Mouse (Mus musculus) liver, adult 2 months (tissue): ENCODE data around the gene Gnaq. TPM values are rescaled to one million over a fixed set of nuclear protein-coding genes. Genes with fewer than 3 reads are reported as not detected.

Experiments
- DNase-seq: peaks from one replicate; pipeline ENCODE4 v3.0.0-alpha.2; 2011; ENCODE audit warnings: low read depth, low spot score; ENCODE audit errors: extremely low read depth
- H3K27ac ChIP-seq: fragments of 200-500 bp; replicated peaks from 2 replicates; pipeline ENCODE4 v1.5.1; 2012; ENCODE audit warnings: low read depth, mild to moderate bottlenecking, control low read depth, inconsistent platforms, low read length; ENCODE audit not compliant: insufficient read depth
- H3K27me3 ChIP-seq: fragments of 200-500 bp; 2 replicates; pipeline ENCODE4 v1.6.1; 2012; ENCODE audit warnings: mild to moderate bottlenecking, moderate library complexity, low read length, inconsistent platforms; ENCODE audit not compliant: control insufficient read depth, insufficient read depth
- H3K36me3 ChIP-seq: fragments of 200-500 bp; 2 replicates; pipeline ENCODE4 v1.6.1; 2012; ENCODE audit warnings: low read length, inconsistent platforms; ENCODE audit not compliant: control insufficient read depth, insufficient read depth
- H3K4me1 ChIP-seq: fragments of 200-500 bp; 2 replicates; pipeline ENCODE4 v1.6.1; 2011; ENCODE audit warnings: low read length; ENCODE audit not compliant: control insufficient read depth, insufficient read depth
- H3K4me3 ChIP-seq: fragments of 200-500 bp; 2 replicates; pipeline ENCODE4 v1.5.1; 2011; ENCODE audit warnings: low read depth, mild to moderate bottlenecking, control low read depth, low read length, moderate library complexity; ENCODE audit not compliant: insufficient read depth
- H3K79me2 ChIP-seq: fragments of 200-500 bp; 2 replicates; pipeline ENCODE4 v1.6.1; 2012; ENCODE audit warnings: inconsistent platforms, mild to moderate bottlenecking, low read length, moderate library complexity; ENCODE audit not compliant: control insufficient read depth, insufficient read depth
- H3K9ac ChIP-seq: fragments of 200-500 bp; 2 replicates; pipeline ENCODE4 v1.6.1; 2012; ENCODE audit warnings: low read depth, mild to moderate bottlenecking, control low read depth, inconsistent platforms, low read length
- CTCF ChIP-seq: fragments of 200-500 bp; IDR thresholded peaks from 2 replicates; pipeline ENCODE4 v1.5.1; 2011; ENCODE audit warnings: low read depth, low read length, control low read depth
- POLR2A ChIP-seq: fragments of 200-500 bp; IDR thresholded peaks from 2 replicates; pipeline ENCODE4 v1.6.1; 2011; ENCODE audit warnings: low read length, control low read depth; ENCODE audit not compliant: insufficient read depth; ENCODE audit errors: extremely low read depth
- WGBS: fragments of 180-500 bp; shearing (Covaris S2); methylation state at CpG from one replicate; pipeline ENCODE4 v1.1.7; 2018; 5-methylcytosine and 5-hydroxymethylcytosine counted together
- polyA plus RNA-seq: library from polyadenylated mRNA; depleted of rRNA; stranded (reverse); fragments of >200 nt; gene quantifications from 2 replicates; pipeline ENCODE4 v1.2.3, GENCODE M21; 2012
- total RNA-seq: library from RNA; depleted of rRNA; stranded (reverse); fragments of >200 nt; gene quantifications from 2 replicates; pipeline ENCODE4 v1.2.3, GENCODE M21; 2014

Gnaq gene
- total and polyA plus RNA-seq, 2 experiments, result 5.2 to 10.2 TPM

GRCm38 (mm10) chr19:16173721-16174120 lies 41.1 kb downstream of the Gnaq start:
- Histone ChIP-seq H3K9ac (no peak overlapping the region), H3K36me3 (no peaks in the 10 kb centered on the region), H3K79me2 (peaks cover 39% of the 10 kb centered on the region; the same call in 1 of the 2 replicates), H3K27ac (no peak overlapping the region), H3K4me3 (no peak overlapping the region), H3K4me1 (peaks cover 7% of the 10 kb centered on the region), H3K27me3 (no peaks in the 10 kb centered on the region)
- whole genome bisulfite sequencing, result 87% methylated on average over 9 of the region's 9 CpGs
- DNase-seq, result no peak
- TF ChIP-seq POLR2A (no peak), CTCF (no peak)

DNA sequence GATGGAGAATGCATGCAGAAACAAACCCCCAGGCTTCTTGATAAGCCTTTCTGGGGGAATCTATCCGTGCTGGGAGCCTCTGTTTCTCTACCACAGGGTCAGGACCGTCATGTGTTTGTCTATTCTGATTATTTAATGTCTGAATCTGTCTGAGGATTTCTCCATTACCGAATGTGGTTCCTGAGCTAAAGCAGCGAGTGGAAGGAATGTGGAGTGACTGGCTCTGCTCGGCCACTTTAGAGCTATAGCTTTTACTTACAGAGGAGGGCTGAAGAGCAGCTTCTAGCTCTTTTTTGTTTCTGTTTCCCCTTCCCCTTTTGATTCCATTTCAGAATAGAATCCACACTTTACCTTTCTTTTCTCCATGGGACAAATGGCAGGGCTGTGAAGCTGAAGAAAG lies 43.8 kb downstream of the Gnaq start:
- Histone ChIP-seq H3K27me3 (no peaks in the 10 kb centered on the region), H3K4me3 (no peak overlapping the region), H3K27ac (no peak overlapping the region), H3K4me1 (peaks cover 9% of the 10 kb centered on the region), H3K36me3 (no peaks in the 10 kb centered on the region), H3K9ac (no peak overlapping the region), H3K79me2 (peaks cover 29% of the 10 kb centered on the region; the same call in 1 of the 2 replicates)
- DNase-seq, result no peak
- TF ChIP-seq POLR2A, result no peak
- no peak for TF ChIP-seq CTCF
- WGBS, result 79% methylated on average over 5 of the region's 5 CpGs

- H3K79me2 ChIP-seq, result peaks cover 35% of the 10 kb centered on the region; the same call in 1 of the 2 replicates
- DNase-seq, result no peak
- no peak for TF ChIP-seq POLR2A
- TF ChIP-seq CTCF, result no peak
- WGBS, result 96% methylated on average over 8 of the region's 8 CpGs
- H3K27ac ChIP-seq, result no peak overlapping the region
- no peak overlapping the region for H3K4me3 ChIP-seq
- H3K9ac ChIP-seq, result no peak overlapping the region
- H3K36me3 ChIP-seq, result no peaks in the 10 kb centered on the region
- peaks cover 12% of the 10 kb centered on the region for H3K4me1 ChIP-seq
- H3K27me3 ChIP-seq, result no peaks in the 10 kb centered on the region
These were observed 44.6 kb downstream of the Gnaq start for GRCm38 (mm10) chr19:16177139-16177727.

DNA sequence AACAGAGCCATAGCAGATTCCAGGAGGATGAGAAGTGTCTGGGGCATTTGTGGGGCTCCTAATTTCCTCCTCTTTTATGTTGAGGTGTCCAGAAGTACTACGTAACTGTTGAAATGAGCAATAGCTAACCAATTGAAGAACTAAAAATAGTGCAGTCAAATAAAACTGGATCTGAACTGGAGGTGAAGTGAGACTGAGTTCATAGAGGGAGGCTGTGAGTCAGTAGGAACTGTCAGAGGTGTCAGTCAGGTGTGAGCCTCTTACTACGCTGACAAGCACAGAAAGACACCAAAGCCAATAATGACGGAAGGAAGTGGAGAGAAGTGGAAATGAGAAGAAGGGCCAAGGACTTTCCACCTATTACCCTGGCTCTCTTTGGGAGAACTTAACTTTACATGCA lies 48.6 kb downstream of the Gnaq start:
- peaks cover 34% of the 10 kb centered on the region; the same call in 1 of the 2 replicates for H3K79me2 ChIP-seq
- H3K27ac ChIP-seq, result no peak overlapping the region
- no peak for TF ChIP-seq POLR2A
- TF ChIP-seq CTCF, result no peak
- WGBS, result 34% methylated on average over 3 of the region's 3 CpGs
- DNase-seq, result peak; percentile 52
- H3K36me3 ChIP-seq, result no peaks in the 10 kb centered on the region
- H3K4me3 ChIP-seq, result no peak overlapping the region
- H3K9ac ChIP-seq, result no peak overlapping the region
- H3K4me1 ChIP-seq, result peaks cover 20% of the 10 kb centered on the region
- H3K27me3 ChIP-seq, result no peaks in the 10 kb centered on the region

- H3K4me3 ChIP-seq, result no peak overlapping the region
- H3K4me1 ChIP-seq, result peaks cover 20% of the 10 kb centered on the region
- no peak for DNase-seq
- H3K9ac ChIP-seq, result no peak overlapping the region
- TF ChIP-seq POLR2A, result no peak
- TF ChIP-seq CTCF, result no peak
- WGBS, result 79% methylated on average over 7 of the region's 7 CpGs
- H3K79me2 ChIP-seq, result peaks cover 39% of the 10 kb centered on the region; the same call in 1 of the 2 replicates
- H3K36me3 ChIP-seq, result no peaks in the 10 kb centered on the region
- H3K27ac ChIP-seq, result peak overlapping the region; percentile 36; the same call in 1 of the 2 replicates
- H3K27me3 ChIP-seq, result no peaks in the 10 kb centered on the region
These were observed 49.3 kb downstream of the Gnaq start for GRCm38 (mm10) chr19:16181852-16182475.
